Mouse (Mus musculus) activated CD4-positive, CD25-positive, alpha-beta regulatory T cell, adult 4 months (primary cell): ENCODE results near the gene Coq8a. TPM values are rescaled to one million over a fixed set of nuclear protein-coding genes. Genes with fewer than 3 reads are reported as not detected.

Experiments
- polyA plus RNA-seq, 2 experiments: library from polyadenylated mRNA; unstranded; fragments of 100-300 nt; shearing (Covaris generic); gene quantifications; one replicate each; pipeline ENCODE4 v1.2.1; 2017

The Coq8a gene
- polyA plus RNA-seq, 2 experiments from 2014 or later: 25.3 to 28.8 TPM

Other genes with a start within 250 kb of the Coq8a start
- gene Cdc42bpa, start 239.1 kb downstream of the Coq8a start, polyA plus RNA-seq: under 1 TPM in 1 of 2 experiments, not detected in 1; 0.25 TPM
- gene Psen2, start 63.8 kb upstream of the Coq8a start, polyA plus RNA-seq: 100 to 1,000 TPM; 109 to 116 TPM
- gene Itpkb, start 130.9 kb upstream of the Coq8a start, polyA plus RNA-seq: 10 to 100 TPM; 29.8 to 38.2 TPM